Mouse (Mus musculus): ENCODE measurements around the gene Fdxr. TPM values are rescaled to one million over a fixed set of nuclear protein-coding genes. Genes with fewer than 3 reads are reported as not detected.
A peak's percentile ranks its signal among the peaks of the same experiment; 100 is the strongest.

The Fdxr gene
- polyA plus RNA-seq, 1 experiment from 2014 or later = 18.1 TPM

- H3K4me1 ChIP-seq (replicated peaks) = peaks cover 14% of the 10 kb centered on the region
- ATAC-seq (ENCODE audit: low FRiP score) = no peak
- H3K27ac ChIP-seq = no peak overlapping the region
- H3K36me3 ChIP-seq = no peaks in the 10 kb centered on the region
- H3K9ac ChIP-seq = no peak overlapping the region
- no peak overlapping the region for H3K4me3 ChIP-seq
- H3K4me2 ChIP-seq = no peak overlapping the region
- no peaks in the 10 kb centered on the region; the same call in 1 of the 2 replicates for H3K9me3 ChIP-seq
- WGBS = 85% methylated on average over 4 of the region's 4 CpGs
- peaks cover 30% of the 10 kb centered on the region for H3K27me3 ChIP-seq
Observed at GRCm38 (mm10) chr11:115300745-115301144, 23.9 kb upstream of the Fdxr start.

GRCm38 (mm10) chr11:115298160-115298559 lies 21.3 kb upstream of the Fdxr start:
- no peak overlapping the region for H3K9ac ChIP-seq
- peak overlapping the region; percentile 83; the same call in 1 of the 2 replicates for H3K4me2 ChIP-seq
- H3K4me1 ChIP-seq (replicated peaks) = peaks cover 14% of the 10 kb centered on the region
- H3K9me3 ChIP-seq = no peaks in the 10 kb centered on the region; the same call in 1 of the 2 replicates
- no peaks in the 10 kb centered on the region for H3K36me3 ChIP-seq
- H3K4me3 ChIP-seq = no peak overlapping the region
- peaks cover 37% of the 10 kb centered on the region for H3K27me3 ChIP-seq
- ATAC-seq (ENCODE audit: low FRiP score) = no peak
- H3K27ac ChIP-seq = no peak overlapping the region
- WGBS = 67% methylated on average over 8 of the region's 8 CpGs

- peaks cover 14% of the 10 kb centered on the region for H3K4me1 ChIP-seq (replicated peaks)
- peak within 1 kb of the TSS; percentile 55; the same call in 1 of the 2 replicates for H3K27ac ChIP-seq
- peak; percentile 88 for ATAC-seq (ENCODE audit: low FRiP score)
- H3K4me3 ChIP-seq = peak within 1 kb of the TSS; percentile 49
- H3K27me3 ChIP-seq = peaks cover 37% of the 10 kb centered on the region
- H3K36me3 ChIP-seq = no peaks in the 10 kb centered on the region
- no peaks in the 10 kb centered on the region; the same call in 1 of the 2 replicates for H3K9me3 ChIP-seq
- peak within 1 kb of the TSS; percentile 83 for H3K4me2 ChIP-seq
- H3K9ac ChIP-seq = peak within 1 kb of the TSS; percentile 70
- 2% methylated on average over 44 of the region's 44 CpGs for WGBS
Observed at GRCm38 (mm10) chr11:115297214-115297826, 20.5 kb upstream of the Fdxr start, which contains the start of gene Fads6. Gene Fads6, minus strand, starts transcription at chr11:115297663.

- Histone ChIP-seq H3K27ac (no peak overlapping the region), H3K36me3 (no peaks in the 10 kb centered on the region), H3K4me3 (peak overlapping the region; percentile 49), H3K9me3 (no peaks in the 10 kb centered on the region; the same call in 1 of the 2 replicates), H3K4me1 (replicated peaks) (peaks cover 14% of the 10 kb centered on the region), H3K4me2 (peak overlapping the region; percentile 83), H3K27me3 (peaks cover 37% of the 10 kb centered on the region), H3K9ac (peak overlapping the region; percentile 70)
- WGBS = 57% methylated on average over 21 of the region's 21 CpGs
- ATAC-seq (ENCODE audit: low FRiP score) = peak; percentile 50
Observed at GRCm38 (mm10) chr11:115296471-115297210, 19.8 kb upstream of the Fdxr start.

GRCm38 (mm10) chr11:115295939-115296338 lies 19.1 kb upstream of the Fdxr start:
- no peak overlapping the region for H3K27ac ChIP-seq
- ATAC-seq (ENCODE audit: low FRiP score) = no peak
- peaks cover 37% of the 10 kb centered on the region for H3K27me3 ChIP-seq
- H3K4me2 ChIP-seq = no peak overlapping the region
- WGBS = 92% methylated on average over 11 of the region's 11 CpGs
- H3K4me1 ChIP-seq (replicated peaks) = peaks cover 14% of the 10 kb centered on the region
- no peak overlapping the region for H3K9ac ChIP-seq
- H3K9me3 ChIP-seq = no peaks in the 10 kb centered on the region; the same call in 1 of the 2 replicates
- no peak overlapping the region for H3K4me3 ChIP-seq
- no peaks in the 10 kb centered on the region for H3K36me3 ChIP-seq

- ATAC-seq (ENCODE audit: low FRiP score) = no peak
- no peak overlapping the region for H3K27ac ChIP-seq
- peaks cover 23% of the 10 kb centered on the region for H3K27me3 ChIP-seq
- peaks cover 14% of the 10 kb centered on the region for H3K4me1 ChIP-seq (replicated peaks)
- H3K9ac ChIP-seq = no peak overlapping the region
- no peak overlapping the region for H3K4me3 ChIP-seq
- H3K36me3 ChIP-seq = no peaks in the 10 kb centered on the region
- H3K4me2 ChIP-seq = no peak overlapping the region
- WGBS = 70% methylated on average over 14 of the region's 14 CpGs
- H3K9me3 ChIP-seq = no peaks in the 10 kb centered on the region
Observed at GRCm38 (mm10) chr11:115292631-115293375, 16.0 kb upstream of the Fdxr start.

- Histone ChIP-seq H3K4me1 (replicated peaks) (peaks cover 11% of the 10 kb centered on the region), H3K9me3 (no peaks in the 10 kb centered on the region), H3K4me3 (no peak overlapping the region), H3K9ac (no peak overlapping the region), H3K27ac (no peak overlapping the region), H3K36me3 (no peaks in the 10 kb centered on the region), H3K4me2 (no peak overlapping the region), H3K27me3 (peaks cover 13% of the 10 kb centered on the region)
- ATAC-seq (ENCODE audit: low FRiP score) = no peak
- WGBS = 82% methylated on average over 10 of the region's 10 CpGs
Observed at GRCm38 (mm10) chr11:115291503-115291902, 14.7 kb upstream of the Fdxr start.

GRCm38 (mm10) chr11:115290919-115291318 lies 14.1 kb upstream of the Fdxr start:
- no peak overlapping the region for H3K4me2 ChIP-seq
- no peak overlapping the region for H3K9ac ChIP-seq
- no peak overlapping the region for H3K4me3 ChIP-seq
- 0 out of 2 replicates have a peak, but pooled peaks cover 9% of the 10 kb centered on the region for H3K27me3 ChIP-seq
- ATAC-seq (ENCODE audit: low FRiP score) = no peak
- H3K4me1 ChIP-seq (replicated peaks) = peaks cover 13% of the 10 kb centered on the region
- H3K36me3 ChIP-seq = no peaks in the 10 kb centered on the region
- H3K27ac ChIP-seq = no peak overlapping the region
- H3K9me3 ChIP-seq = no peaks in the 10 kb centered on the region
- WGBS = 88% methylated on average over 6 of the region's 6 CpGs

GRCm38 (mm10) chr11:115290314-115290713 lies 13.5 kb upstream of the Fdxr start:
- ATAC-seq (ENCODE audit: low FRiP score) = no peak
- 95% methylated on average over 1 of the region's 1 CpGs for WGBS
- Histone ChIP-seq H3K27ac (no peak overlapping the region), H3K9ac (no peak overlapping the region), H3K9me3 (no peaks in the 10 kb centered on the region), H3K36me3 (no peaks in the 10 kb centered on the region), H3K4me3 (no peak overlapping the region), H3K4me2 (no peak overlapping the region), H3K4me1 (replicated peaks) (peaks cover 13% of the 10 kb centered on the region), H3K27me3 (0 out of 2 replicates have a peak, but pooled peaks cover 3% of the 10 kb centered on the region)

- 87% methylated on average over 8 of the region's 8 CpGs for WGBS
- peaks cover 13% of the 10 kb centered on the region for H3K4me1 ChIP-seq (replicated peaks)
- H3K4me3 ChIP-seq = no peak overlapping the region
- H3K27ac ChIP-seq = no peak overlapping the region
- H3K4me2 ChIP-seq = no peak overlapping the region
- H3K27me3 ChIP-seq = no peaks in the 10 kb centered on the region
- H3K9me3 ChIP-seq = no peaks in the 10 kb centered on the region
- ATAC-seq (ENCODE audit: low FRiP score) = no peak
- H3K9ac ChIP-seq = no peak overlapping the region
- H3K36me3 ChIP-seq = no peaks in the 10 kb centered on the region
Observed at GRCm38 (mm10) chr11:115289885-115290284, 13.0 kb upstream of the Fdxr start.

GRCm38 (mm10) chr11:115288305-115288704 lies 11.5 kb upstream of the Fdxr start:
- no peak overlapping the region for H3K9ac ChIP-seq
- no peak overlapping the region for H3K4me2 ChIP-seq
- peaks cover 13% of the 10 kb centered on the region for H3K4me1 ChIP-seq (replicated peaks)
- H3K27me3 ChIP-seq = no peaks in the 10 kb centered on the region
- no peak overlapping the region for H3K4me3 ChIP-seq
- ATAC-seq (ENCODE audit: low FRiP score) = no peak
- H3K36me3 ChIP-seq = no peaks in the 10 kb centered on the region
- H3K27ac ChIP-seq = no peak overlapping the region
- 85% methylated on average over 2 of the region's 2 CpGs for WGBS
- H3K9me3 ChIP-seq = no peaks in the 10 kb centered on the region

- H3K4me3 ChIP-seq = no peak overlapping the region
- H3K27me3 ChIP-seq = no peaks in the 10 kb centered on the region
- no peaks in the 10 kb centered on the region for H3K9me3 ChIP-seq
- H3K9ac ChIP-seq = no peak overlapping the region
- H3K4me1 ChIP-seq (replicated peaks) = peaks cover 13% of the 10 kb centered on the region
- 83% methylated on average over 5 of the region's 5 CpGs for WGBS
- no peaks in the 10 kb centered on the region for H3K36me3 ChIP-seq
- H3K4me2 ChIP-seq = no peak overlapping the region
- ATAC-seq (ENCODE audit: low FRiP score) = no peak
- no peak overlapping the region for H3K27ac ChIP-seq
Observed at GRCm38 (mm10) chr11:115287386-115287785, 10.5 kb upstream of the Fdxr start.

Measured in hindbrain, embryonic 13.5 days (tissue).